Mouse (Mus musculus): ENCODE measurements at regions not wholly inside any gene's neighbourhood (a gene's known extent, or its start where the extent isn't known, plus 50 kb on each side); places are given as distances from the start of the nearest gene placed in this dataset.

GRCm38 (mm10) chr6:102913776-102914175 lies 340.9 kb upstream of the Cntn3 start:
- intact Hi-C loops (cut with DNase I), result no loop called here
- DNase-seq (ENCODE audit: low spot score in 2 of 2), result no peak

GRCm38 (mm10) chr6:102903960-102904359 lies 331.1 kb upstream of the Cntn3 start:
- intact Hi-C loops (cut with DNase I), result no loop called here
- no peak for DNase-seq (ENCODE audit: low spot score in 2 of 2)

- DNase-seq (ENCODE audit: low spot score in 2 of 2), result no peak
- intact Hi-C loops (cut with DNase I), result no loop called here
These were observed 327.7 kb upstream of the Cntn3 start for GRCm38 (mm10) chr6:102900407-102901110.

DNA sequence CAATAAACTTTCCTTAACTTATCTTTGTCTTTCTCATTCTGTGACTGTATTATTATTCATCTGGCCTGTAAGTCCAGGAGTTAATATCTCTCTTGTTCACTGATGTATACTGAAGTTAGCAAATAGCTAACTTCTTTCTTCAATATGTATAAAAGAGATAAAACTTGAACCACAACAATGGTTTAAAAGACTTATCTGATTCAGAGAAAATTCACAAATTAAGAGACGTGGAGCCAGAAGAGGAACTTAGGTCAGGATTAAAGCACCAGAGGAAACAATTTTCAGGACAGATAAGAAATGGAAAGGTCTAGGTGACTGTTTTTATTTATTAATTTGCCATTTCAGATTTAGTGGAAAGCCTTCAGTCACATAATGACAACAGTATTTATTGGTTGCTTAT lies 295.5 kb upstream of the Cntn3 start:
- no peak for DNase-seq (ENCODE audit: low spot score in 2 of 2)
- intact Hi-C loops (cut with DNase I), result no loop called here

- intact Hi-C loops (cut with DNase I), result loop anchor here (10.0 kb wide), 2 partner anchors 260 to 360 kb away; no protein-coding TSS in a partner anchor
- DNase-seq (ENCODE audit: low spot score in 2 of 2), result no peak
These were observed 271.6 kb upstream of the Cntn3 start for GRCm38 (mm10) chr6:102844507-102844906.

DNA sequence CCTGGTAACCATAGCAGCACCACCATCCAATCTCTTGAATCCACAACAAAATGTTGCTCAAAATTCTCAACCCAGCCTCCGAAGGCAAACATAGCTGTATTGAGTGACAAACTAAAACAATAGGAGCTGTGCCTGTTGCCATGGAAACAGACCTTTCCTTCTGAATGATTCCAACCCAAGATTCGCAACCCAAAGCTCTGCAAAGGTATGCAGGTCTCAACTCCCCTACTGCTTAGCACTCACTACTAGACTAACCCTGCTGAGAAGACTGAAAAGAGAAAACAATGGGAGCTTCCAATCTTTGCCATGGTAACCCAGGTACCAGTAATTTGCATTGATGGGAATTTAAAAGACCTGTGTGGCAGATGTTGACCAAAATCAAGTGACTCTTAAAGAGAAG lies 260.2 kb upstream of the Cntn3 start:
- DNase-seq (ENCODE audit: low spot score in 2 of 2), result no peak
- intact Hi-C loops (cut with DNase I), result no loop called here
